Mouse (Mus musculus): ENCODE measurements around the gene Snap23.
A peak's percentile ranks its signal among the peaks of the same experiment; 100 is the strongest.
"Not testable (repeated sequence)": the region's sequence is repeated elsewhere in the genome, so short reads cannot be mapped to it uniquely, and the experiment has no call there.

The Snap23 gene

DNA sequence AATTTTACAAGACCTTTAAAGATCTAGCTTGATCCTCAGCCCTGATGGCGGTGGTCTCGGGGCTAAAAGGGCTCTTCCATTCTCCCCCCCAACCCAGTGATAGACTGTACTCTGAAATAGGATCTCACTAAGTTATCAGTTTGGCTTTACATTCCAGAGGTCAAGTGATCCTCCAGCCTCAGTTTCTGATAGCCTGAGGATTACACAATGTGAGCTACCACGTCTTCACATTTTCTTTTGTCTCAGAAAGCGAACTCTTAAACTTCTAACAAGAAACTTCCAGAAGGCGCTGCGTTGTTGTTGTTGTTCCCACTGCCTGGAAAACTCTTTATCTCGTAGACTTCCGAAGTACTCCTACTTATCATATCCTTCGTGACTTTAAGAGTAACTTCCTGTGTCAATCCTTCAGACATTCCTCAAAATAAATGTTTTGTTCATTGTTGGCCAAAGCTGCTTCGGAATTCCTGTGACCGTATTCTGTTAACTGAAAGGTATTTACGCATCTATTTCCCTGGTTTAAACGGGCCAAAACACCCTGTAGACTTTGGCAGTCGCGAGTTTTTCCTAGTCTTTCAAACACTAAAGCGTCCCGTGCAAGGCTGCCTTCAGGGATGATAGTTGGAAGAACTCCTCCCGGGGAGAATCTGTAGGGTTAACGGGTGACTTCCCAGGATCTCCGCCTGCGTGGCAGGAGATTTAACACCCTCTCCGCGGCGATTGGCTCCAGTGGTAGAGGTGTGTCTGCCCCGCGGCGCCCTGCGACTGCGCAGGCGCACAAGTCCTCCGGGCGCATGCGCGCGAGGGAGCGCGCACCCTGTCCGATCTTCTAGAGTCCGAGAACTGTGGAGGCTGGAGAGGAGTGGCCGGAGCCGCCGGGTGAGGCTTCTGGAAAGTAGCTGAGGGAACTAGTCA is at the start of gene Snap23:
TSS of gene Snap23 (plus strand) at position 786 of the 912 bp plus-strand sequence.
- peak; percentile 93 for DNase-seq (ENCODE audit: low read depth, low spot score)

DNA sequence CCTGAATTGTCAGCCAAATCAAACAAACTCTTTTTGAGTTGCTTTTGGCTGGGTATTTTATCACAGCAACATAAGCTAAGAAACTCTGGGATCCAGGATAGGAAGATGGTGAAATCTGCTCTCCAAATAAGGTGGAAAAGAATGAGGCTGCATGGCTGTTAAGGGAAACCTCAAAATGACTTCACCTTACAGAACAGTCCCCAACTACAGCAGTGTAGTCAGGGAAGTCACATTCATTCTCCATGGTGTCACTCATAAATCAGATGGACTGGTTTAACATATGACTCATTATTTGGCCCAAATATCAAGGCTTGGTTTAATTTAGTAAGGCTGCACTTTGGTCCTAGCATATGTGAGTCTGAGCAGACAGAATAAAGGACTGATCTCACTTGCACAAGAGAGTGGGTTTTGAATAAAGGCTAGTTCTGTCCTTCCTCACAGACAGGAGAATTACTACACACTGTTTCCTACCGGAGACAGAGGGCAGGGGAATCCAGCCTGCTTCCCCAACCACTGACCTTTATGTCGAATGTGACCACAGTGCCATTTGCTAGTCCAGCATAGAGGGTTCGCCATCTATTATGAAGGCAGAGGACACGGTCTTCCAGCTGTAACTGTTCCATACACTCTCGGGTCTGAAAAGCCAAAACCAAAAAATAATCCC is 48.8 kb upstream of the Snap23 start:
- DNase-seq (ENCODE audit: low read depth, low spot score) = no peak

DNA sequence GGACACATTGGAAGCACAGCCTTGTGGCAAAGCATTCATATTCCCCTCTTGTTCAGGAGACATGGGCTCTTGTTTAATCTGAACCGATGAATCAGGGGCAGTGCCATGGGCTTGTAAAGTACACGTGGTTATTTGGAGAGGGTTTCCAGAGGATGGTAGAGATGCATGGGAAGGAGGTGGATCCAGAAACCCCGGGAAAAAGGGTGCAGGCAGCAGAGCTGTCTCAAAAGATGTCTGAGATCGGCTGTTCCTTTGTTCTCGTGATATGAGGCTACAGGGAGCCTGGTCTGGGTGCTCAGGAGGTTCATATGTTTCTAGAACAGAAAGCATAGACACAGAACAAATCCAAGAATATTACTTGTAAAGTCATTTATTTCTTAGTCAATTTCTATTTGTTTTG is 40.7 kb upstream of the Snap23 start:
- DNase-seq (ENCODE audit: low read depth, low spot score) = no peak

DNA sequence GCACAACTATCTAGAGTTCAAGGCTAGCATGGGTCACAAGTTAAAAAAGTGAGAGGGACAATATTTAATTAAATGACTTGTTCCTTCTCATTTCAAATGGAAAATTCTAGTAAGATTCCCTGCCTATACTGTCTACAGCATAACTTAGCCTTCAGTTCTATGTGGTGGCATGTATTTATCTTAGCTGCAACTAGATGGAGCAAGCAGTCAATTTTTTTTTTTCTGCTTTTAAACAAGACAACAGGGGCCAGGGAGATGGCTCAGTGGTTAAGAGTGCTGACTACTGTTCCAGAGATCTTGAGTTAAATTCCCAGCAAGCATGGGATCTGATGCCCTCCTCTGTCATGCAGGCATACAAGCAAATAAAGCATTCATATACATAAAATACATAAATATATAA is 37.9 kb upstream of the Snap23 start:
- no peak for DNase-seq (ENCODE audit: low read depth, low spot score)

DNA sequence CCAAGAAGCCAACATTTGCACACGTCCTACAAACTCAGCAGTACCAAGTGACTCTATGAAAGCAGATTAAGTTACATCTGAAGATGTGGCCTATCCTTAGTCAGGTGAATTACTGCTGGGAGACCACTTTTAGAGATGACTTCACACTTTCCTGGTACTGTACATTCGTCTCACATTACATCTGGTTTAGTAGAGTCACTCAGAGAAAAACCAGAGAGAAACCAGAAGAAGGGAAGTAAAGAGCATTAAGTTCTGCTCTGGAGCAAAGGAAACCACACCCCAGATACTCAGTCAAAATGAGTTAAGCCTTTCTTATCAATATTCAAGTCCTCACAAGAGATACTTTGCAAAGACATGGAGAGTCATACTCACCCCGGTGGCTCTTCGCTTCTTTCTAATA is 36.2 kb upstream of the Snap23 start:
- no peak for DNase-seq (ENCODE audit: low read depth, low spot score)

DNA sequence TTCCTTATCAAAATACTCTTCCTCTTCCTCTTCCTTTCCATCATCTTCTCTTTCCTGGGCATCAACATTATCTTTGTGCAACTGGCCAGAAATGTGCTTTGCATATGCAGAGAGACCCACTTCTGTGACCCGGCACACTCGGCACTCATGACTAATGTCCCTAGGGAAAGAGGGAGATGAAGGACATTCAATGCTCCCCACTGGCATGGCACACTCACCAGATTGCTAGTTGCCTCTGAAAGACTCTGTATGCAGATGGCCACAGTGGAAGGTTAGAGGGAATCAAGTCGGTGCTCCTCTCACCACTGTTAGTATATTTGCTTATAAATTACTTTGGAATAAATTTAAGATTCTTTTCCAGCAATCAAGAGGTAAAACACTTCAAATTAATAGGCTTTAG is 28.1 kb upstream of the Snap23 start:
- DNase-seq (ENCODE audit: low read depth, low spot score) = no peak

DNA sequence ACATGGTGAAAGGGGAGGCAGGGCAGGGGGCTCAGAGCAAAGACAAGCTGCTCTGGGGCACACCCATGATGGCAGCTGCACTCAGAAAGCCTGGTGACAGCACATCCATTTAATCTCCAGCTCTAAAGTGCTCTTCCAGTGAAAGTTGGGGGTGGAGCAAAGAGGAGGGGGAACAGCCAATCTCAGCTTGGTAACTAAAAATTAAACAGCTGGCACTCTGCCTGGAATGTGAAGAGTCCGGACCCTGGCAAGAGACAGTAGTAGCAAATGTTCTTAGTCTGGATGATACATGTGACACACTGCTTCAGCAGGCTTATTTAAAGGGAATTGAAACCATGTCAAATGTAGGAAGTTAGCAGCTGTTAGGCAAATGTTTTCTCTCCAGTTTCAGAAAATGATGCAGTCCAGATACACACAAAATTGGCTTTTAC is 27.7 kb upstream of the Snap23 start:
- DNase-seq (ENCODE audit: low read depth, low spot score) = no peak

DNA sequence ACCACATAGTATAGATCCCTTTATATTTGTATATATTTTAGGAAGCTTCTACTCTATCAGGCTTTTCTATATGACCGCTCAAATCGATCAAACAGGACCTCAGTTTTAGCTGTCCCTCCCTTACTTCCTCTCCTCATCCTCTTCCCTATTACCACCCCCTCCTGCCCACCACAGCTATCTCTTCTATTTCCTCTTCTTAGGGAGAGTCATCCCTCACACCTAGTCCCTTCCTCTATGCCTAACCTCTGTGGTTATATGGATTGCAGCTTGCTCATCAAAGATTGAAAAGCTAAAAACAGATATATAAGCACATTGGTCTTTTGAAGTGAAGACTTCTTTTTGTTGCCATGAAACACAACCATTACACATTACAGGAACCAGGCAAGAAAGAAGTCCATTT is 22.7 kb upstream of the Snap23 start:
- DNase-seq (ENCODE audit: low read depth, low spot score) = no peak

DNA sequence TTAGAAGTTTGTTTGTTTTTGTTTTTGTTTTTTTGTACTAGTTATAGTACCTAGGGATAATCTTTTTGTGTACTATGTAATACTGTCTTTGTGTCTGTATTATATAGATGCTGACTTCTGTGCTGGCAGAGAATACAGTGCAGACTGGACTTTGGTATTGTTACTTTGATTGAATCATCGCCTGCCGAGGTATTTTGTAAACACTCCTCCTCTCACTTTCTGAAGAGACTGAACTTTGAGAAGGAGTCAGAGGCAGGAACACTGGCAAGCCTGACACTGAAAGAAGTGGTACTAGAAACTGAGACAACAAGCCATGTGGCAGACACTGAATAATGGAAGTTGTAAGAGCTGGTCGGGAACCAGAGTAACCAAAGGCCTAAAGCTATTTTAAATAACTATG is 10.6 kb upstream of the Snap23 start:
- no peak for DNase-seq (ENCODE audit: low read depth, low spot score)

DNA sequence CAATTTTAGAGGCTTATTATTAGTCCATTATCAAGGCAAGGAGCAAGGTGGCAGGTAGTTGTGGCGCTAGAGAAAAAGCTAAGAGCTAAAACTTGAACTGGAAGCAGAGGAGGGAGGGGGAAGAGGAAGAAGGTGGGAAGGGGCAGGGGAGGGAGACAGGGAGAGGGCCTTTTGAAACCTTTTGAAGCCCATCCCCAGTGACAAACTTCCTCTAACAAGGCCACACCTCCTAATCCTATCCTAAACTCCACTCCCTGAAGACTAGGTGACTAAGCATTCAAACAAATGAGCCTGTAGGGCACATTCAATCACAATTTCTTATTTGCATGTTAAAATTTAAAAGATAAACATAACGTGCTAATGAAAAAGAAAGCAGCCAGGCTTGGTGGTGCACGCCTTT is 8.7 kb upstream of the Snap23 start:
- no peak for DNase-seq (ENCODE audit: low read depth, low spot score)

DNA sequence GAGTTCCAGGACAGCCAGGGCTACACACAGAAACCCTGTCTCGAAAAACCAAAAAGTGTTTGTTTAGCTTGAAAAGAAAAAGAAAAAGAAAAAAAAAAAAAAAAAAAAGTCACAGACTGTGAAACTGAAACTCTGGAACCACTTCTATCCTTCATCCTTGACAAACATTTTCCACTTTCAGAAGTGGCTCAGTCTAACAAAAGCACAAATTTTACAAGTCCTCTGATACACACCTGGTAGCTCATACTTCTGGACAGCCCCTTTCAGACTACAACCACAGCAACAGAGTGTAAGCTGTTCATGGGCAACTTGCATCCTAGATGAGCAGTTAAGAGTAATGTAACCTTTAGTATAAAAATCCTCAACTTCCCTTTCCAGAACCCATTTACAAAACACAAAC is 5.9 kb upstream of the Snap23 start:
- DNase-seq (ENCODE audit: low read depth, low spot score) = peak; percentile 45

DNA sequence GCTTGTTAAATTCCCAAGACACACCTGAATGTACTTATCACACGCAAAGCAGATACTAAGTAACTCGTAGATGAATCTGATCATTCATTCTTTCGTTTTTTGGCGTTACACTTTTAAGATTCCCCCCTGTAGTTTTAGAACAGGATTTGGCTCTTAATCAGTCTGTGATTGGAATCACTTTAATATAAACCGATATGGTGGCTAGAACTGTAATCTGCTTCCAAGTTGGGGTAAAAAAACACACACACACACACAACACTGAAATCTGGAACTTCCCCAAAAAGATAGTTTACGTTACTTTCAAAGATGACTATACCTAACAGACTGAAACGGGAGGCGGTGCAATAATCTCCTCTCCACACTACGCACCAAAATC is 4.6 kb upstream of the Snap23 start:
- no peak for DNase-seq (ENCODE audit: low read depth, low spot score)

DNA sequence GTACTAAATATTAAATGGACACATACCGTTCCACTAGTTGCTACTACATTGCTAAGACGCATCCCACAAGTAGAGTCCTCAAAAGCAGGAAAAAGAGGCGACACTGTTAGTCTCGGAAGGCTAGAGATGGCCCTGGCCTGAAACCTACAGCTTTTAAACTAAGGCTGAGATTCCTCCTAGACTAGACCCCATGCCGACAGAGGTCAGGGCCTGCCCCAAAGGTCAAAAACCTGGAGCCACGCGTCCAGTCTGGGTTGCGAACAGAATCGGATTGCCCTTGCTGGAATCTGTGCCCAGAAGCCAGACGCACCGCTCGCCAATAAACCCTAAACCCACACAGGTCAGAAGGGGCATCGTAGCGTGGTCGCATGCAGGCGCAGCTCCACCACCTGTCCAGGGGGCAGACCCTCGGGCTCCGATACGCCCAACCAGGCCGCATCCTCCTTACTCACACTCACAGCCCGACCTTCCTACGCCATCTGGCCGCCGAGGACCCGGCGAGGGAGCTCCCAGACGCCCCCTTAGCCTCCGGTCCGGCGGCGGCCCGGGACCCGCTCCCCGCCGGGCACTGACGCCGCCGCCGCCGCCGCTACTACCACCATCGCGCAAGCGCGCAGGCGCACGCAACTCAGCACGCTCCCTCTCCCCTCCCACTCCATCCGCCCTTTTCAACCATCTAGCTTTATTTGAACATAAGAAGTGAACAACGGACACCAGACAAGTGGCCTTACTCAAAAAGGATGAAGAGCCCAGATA is 4.1 kb upstream of the Snap23 start, which contains the start of gene Zfp106:
TSS of gene Zfp106 (minus strand) at position 609 of the 756 bp plus-strand sequence.
- peak; percentile 91 for DNase-seq (ENCODE audit: low read depth, low spot score)

DNA sequence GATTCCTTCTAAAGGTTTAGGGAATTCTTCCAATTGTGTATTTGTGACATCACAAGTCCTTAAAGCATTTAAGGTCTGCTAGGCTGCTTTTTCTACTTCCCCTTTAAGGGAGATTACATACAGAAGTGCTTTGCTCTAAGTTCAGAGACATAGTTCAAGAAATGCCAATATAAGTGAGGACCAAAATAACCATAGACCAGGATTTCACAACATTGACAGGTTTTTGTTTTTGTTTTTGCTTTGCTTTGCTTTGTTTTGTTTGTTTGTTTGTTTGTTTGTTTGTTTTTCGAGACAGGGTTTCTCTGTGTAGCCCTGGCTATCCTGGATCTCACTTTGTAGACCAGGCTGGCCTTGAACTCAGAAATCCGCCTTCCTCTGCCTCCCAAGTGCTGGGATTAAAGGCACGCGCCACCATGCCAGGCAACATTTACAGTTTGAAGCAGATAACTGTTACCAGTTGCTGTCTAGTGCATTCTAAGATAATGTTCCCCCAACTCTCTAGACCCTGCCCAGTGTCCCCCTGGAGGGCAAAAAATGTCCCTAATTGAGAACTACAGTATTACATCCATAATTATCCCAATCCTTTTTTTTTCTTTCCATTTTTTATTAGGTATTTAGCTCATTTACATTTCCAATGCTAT is 2.8 kb upstream of the Snap23 start:
- DNase-seq (ENCODE audit: low read depth, low spot score) = not testable (repeated sequence)

DNA sequence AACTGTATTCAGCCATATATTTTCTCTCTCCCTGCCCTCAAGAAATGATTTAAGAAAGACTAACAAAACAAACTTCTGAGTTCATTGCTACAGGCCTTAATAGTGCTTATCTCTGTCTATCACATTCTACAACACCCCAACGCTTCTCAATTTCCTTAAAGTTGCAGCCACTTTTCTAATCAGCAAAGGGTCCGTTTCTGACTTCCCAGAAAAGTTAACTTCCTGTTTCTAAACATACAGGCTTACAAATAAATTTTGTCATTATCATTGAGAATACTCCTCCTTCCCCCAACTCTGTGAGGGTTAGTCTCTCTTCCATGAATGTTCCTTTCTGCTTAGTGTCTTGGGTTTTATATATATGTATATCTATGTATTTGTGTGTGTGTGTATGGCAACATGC is 2.1 kb upstream of the Snap23 start:
- no peak for DNase-seq (ENCODE audit: low read depth, low spot score)

DNA sequence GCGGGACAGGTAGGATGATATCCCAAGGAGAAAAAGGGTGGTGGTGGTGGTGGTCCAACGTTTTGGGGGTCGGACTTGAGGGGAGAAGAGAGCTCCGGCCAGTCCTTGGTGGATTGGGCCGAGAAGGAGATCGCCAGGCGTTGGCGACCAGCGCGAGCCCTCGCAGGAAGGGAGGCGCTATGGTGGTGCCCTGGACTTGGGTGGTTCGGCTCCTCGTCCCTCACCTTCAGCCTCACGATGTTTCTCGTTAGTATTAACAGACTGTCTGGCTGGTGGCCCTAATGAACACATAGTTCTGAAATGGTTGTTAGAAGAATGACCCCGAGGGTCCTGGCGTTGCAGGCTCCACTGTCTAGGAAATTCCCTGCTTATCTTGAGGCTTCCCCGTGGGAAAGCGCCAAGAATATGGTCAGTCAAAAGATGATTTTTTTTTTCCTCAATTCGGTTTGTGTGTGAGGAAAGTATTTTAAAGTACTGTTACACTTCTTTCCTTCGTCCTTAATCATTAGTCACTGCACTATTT is 388 bp downstream of the Snap23 start:
- no peak for DNase-seq (ENCODE audit: low read depth, low spot score)

DNA sequence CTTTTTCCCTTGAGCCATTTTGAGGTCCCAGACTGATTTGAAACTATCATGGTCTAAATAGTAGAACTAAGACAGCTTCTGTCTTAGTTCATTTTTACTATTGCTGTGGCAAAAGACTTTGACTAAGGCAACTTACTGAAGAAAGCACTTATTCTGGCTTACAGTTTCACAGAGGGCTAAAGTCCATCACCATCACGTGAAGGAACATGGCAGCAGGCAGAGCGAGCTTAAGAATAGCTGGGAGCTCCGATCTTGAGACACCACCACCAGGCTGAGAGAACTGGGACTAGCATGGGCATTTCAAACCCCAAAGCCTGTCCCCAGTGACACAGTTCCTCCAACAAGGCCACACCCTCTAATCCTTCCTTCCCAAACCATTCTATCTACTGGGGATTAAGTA is 3.6 kb downstream of the Snap23 start:
- DNase-seq (ENCODE audit: low read depth, low spot score) = no peak

DNA sequence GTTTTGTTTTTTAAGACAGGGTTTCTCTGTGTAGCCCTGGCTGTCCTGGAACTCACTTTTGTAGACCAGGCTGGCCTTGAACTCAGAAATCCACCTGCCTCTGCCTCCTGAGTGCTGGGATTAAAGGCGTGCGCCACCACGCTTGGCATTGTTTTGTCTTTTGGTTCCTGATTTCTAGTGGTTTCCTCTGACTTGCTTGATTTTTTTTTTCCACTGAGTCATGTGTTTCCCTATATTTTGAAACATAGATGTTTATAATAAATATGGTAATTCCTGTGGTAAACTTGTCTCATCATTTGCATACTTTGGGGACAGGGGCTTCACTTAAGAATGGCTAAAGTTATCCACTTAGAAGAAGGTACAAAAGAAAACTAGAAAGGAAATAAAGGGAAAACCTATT is 4.7 kb downstream of the Snap23 start:
- not testable (repeated sequence) for DNase-seq (ENCODE audit: low read depth, low spot score)

DNA sequence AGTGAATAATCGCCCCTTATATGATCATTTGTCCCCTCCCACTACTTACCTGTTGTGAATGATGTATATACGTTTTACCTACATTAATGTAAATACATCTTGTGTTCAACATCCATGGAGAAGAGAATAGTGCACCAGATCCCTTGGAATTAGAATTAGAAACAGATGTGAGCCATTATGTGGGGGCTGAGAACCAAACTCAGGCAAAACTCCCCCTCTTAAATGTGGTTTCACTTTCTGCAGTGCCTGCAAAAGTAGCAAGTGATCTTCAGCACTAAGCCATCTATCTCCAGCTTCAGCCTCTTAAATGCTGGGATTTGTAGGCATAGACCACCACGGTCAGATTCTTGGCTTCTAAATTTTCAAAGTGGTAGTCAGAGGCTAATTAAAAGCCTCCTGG is 7.7 kb downstream of the Snap23 start:
- DNase-seq (ENCODE audit: low read depth, low spot score) = no peak

DNA sequence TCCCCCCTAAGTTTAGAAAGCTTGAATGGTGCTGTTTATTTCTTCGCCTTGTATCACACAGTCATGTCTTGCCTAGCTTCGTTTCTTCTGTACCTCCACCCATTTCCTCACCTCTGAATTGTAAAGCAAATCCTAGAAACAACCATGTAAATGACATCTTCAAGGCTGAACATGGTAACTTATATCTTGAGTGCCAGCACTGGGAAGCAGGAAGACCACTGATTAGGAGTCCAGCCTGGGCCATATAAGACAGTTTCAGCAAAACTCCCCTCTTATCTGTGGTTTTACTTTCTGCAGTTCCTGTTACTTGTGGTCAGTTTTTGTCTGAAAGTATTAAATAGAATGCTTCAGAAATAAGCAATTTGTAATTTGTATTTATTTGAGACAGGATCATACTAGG is 8.5 kb downstream of the Snap23 start:
- no peak for DNase-seq (ENCODE audit: low read depth, low spot score)

DNA sequence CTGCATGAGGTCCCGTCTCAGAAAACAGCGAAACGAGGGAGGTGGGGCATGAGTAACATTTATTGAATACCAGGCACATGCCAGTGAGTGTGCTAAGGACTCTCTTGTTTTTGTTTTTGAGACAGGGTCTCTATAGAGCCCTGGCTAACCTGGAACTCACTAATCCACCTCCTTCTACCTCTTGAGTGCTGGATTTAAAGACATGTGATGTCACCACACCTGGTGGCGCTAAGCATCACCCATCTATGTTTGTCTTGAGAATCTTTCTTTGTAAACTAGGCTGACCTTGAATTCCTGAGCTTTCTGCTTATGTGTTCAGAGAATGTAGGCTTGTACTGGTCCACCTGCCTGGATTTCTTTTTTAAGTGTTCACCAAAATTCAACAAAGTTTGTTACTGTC is 10.3 kb downstream of the Snap23 start:
- no peak for DNase-seq (ENCODE audit: low read depth, low spot score)

DNA sequence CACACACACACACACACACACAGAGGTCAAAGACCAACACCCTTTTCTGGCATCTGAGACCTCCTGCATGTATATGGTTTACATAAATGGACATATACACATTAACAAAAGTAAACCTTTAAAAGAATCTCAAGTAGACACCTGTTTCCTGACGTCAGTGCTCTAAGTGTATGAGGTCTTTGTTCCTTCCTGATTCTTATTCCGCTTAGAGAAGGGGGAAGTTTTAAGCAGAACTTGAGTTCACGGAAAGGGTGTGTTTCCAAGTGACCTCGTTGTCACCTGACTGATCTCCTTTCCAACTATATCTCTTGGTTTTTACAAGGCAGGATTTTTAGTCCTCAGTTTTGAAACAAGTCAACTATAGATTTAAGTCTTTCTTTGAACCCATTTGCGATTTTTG is 10.8 kb downstream of the Snap23 start:
- peak; percentile 29 for DNase-seq (ENCODE audit: low read depth, low spot score)
